Mouse (Mus musculus) limb, embryonic 11.5 days (tissue): ENCODE results near the gene Bend3. TPM values are rescaled to one million over a fixed set of nuclear protein-coding genes. Genes with fewer than 3 reads are reported as not detected.

Experiments used
- ATAC-seq: fragments of 200-750 bp; cut with Nextera tagmentation; 2 replicates; pipeline ENCODE4 v1.8.0; 2017; ENCODE audit warnings: low read depth; ENCODE audit not compliant: insufficient number of reproducible peaks, low FRiP score, low TSS enrichment
- DNase-seq: peaks from one replicate; pipeline ENCODE4 v3.0.0-alpha.2; 2015; ENCODE audit warnings: low spot score
- H3K27ac ChIP-seq: fragments of 300-500 bp; sonication (generic); replicated peaks from 2 replicates; pipeline ENCODE4 v1.5.1; 2014; ENCODE audit warnings: low read depth, mild to moderate bottlenecking, low read length
- H3K27me3 ChIP-seq: fragments of 300-500 bp; sonication (generic); 2 replicates; pipeline ENCODE4 v1.6.1; 2014; ENCODE audit warnings: mild to moderate bottlenecking, low read length, mixed read lengths; ENCODE audit not compliant: control insufficient read depth, insufficient read depth
- H3K36me3 ChIP-seq: fragments of 300-500 bp; sonication (generic); 2 replicates; pipeline ENCODE4 v1.6.1; 2014; ENCODE audit warnings: mild to moderate bottlenecking, low read length, moderate library complexity, mixed read lengths; ENCODE audit not compliant: control insufficient read depth, insufficient read depth
- H3K4me1 ChIP-seq: fragments of 300-500 bp; sonication (generic); 2 replicates; pipeline ENCODE4 v1.6.1; 2014; ENCODE audit warnings: low read length, mixed read lengths; ENCODE audit not compliant: control insufficient read depth, insufficient read depth
- H3K4me2 ChIP-seq: fragments of 300-500 bp; sonication (generic); 2 replicates; pipeline ENCODE4 v1.6.1; 2014; ENCODE audit warnings: low read depth, mild to moderate bottlenecking, moderate library complexity; ENCODE audit not compliant: severe bottlenecking
- H3K4me3 ChIP-seq: fragments of 300-500 bp; sonication (generic); 2 replicates; pipeline ENCODE4 v1.5.1; 2014; ENCODE audit warnings: low read depth, low read length
- H3K9ac ChIP-seq: fragments of 300-500 bp; sonication (generic); 2 replicates; pipeline ENCODE4 v1.6.1; 2014; ENCODE audit warnings: mild to moderate bottlenecking, low read length
- H3K9me3 ChIP-seq: fragments of 300-500 bp; sonication (generic); 2 replicates; pipeline ENCODE4 v1.6.1; 2016; ENCODE audit warnings: low read length; ENCODE audit not compliant: control insufficient read depth
- WGBS: fragments of 180-500 bp; shearing (Covaris S2); extraction: QIAGEN DNeasy Blood & Tissue Kit; methylation state at CpG from one replicate; pipeline ENCODE4 v1.1.7; 2014; 5-methylcytosine and 5-hydroxymethylcytosine counted together
- polyA plus RNA-seq: library from polyadenylated mRNA; unstranded; fragments of >200 nt; fragmentation: Nextera tagmentation; extraction: Ambion mirVana; gene quantifications from 2 replicates; pipeline ENCODE4 v1.2.1, GENCODE M21; 2014

The Bend3 gene
- polyA plus RNA-seq, 1 experiment from 2014 or later = 8.4 TPM

DNA sequence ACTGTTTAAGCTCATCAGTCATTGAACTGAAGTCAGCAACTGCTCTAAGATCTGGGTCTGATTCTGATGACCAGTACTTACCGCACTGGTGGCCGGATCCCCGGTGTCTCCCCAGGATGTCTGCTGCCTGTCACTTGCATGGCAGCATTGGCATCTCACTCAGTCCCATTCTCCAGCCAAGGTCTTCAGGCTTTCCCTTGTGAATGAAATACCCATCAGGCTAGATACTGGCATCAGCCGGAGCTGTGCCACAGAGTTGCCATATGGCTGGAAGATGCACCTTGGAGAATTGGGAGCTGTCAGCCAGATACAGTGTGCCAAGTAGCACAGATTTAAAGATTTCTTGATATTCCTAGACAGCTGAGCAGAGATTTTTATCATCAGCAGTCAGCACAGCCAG, 24.0 kb downstream of the Bend3 start:
- Histone ChIP-seq H3K4me3 (no peak overlapping the region), H3K27ac (no peak overlapping the region), H3K9me3 (no peaks in the 10 kb centered on the region), H3K9ac (no peak overlapping the region), H3K4me1 (no peaks in the 10 kb centered on the region), H3K27me3 (no peaks in the 10 kb centered on the region), H3K4me2 (no peak overlapping the region), H3K36me3 (peaks cover 10% of the 10 kb centered on the region)
- DNase-seq = no peak
- 98% methylated on average over 4 of the region's 4 CpGs for WGBS
- no peak for ATAC-seq

DNA sequence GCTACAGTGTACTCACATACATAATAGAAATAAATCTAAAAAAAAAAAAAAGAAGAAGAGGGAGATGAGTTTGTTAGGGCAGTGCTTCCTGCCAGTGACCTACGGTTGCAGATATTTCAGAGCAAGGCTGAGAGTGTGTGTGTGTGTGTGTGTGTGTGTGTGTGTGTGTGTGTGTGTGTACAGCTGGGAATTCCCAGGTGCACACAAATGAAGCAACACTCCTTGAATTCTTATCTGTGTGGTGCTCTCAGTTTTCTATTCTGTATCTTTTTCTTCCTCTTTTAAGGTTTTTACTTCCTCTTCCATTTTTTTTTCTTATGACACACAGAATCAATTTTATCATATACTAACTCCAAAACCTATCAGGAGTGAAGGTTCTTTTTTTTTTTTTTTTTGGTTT, 25.7 kb downstream of the Bend3 start:
- Histone ChIP-seq H3K27me3 (no peaks in the 10 kb centered on the region), H3K27ac (no peak overlapping the region), H3K4me3 (no peak overlapping the region), H3K9ac (no peak overlapping the region), H3K9me3 (no peaks in the 10 kb centered on the region), H3K4me1 (no peaks in the 10 kb centered on the region), H3K36me3 (peaks cover 3% of the 10 kb centered on the region; the same call in 1 of the 2 replicates), H3K4me2 (no peak overlapping the region)
- 100% methylated on average over 1 of the region's 1 CpGs for WGBS
- no peak for ATAC-seq
- no peak for DNase-seq

DNA sequence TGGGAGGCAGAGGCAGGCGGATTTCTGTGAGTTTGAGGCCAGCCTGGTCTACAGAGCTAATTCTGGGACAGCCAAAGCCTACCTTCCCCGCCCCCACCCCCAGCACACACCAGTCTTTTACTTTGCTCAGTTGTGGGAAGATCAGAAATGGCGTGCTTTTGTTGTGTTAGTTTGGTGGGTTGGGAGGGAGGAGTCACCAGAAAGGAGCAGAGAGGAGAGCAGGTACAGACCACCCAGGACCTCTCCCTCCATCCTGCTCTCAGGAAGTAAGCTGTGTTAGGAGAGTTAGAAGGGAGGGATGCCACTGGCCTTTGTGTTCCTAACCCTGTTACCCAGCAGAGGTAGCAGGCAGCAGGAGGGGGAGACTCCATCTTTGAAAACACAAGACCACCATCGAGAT, 28.4 kb downstream of the Bend3 start:
- Histone ChIP-seq H3K27ac (no peak overlapping the region), H3K4me1 (no peaks in the 10 kb centered on the region), H3K4me2 (no peak overlapping the region), H3K4me3 (no peak overlapping the region), H3K36me3 (peaks cover 15% of the 10 kb centered on the region; the same call in 1 of the 2 replicates), H3K27me3 (no peaks in the 10 kb centered on the region), H3K9me3 (no peaks in the 10 kb centered on the region), H3K9ac (no peak overlapping the region)
- DNase-seq = no peak
- no peak for ATAC-seq
- WGBS = 72% methylated on average over 4 of the region's 4 CpGs

DNA sequence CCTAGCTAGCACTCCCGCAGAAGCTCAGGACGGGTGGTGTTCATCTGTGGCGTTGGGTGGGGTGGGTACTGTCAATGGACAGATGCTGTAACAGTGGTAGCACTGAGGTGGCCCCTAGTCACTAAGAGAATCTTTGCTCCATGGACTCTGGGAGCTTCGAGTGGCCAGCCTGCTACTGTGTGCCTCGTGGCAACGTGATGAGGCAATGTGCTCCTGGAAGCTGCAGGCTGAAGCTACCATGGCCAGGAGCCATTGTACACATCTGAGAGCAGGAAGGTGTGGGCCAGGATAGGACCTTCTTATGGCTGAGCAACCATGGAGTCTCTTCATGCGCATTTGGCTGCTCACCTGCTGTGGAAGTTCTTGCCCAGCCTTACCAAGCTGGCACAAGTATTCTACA, 30.6 kb downstream of the Bend3 start:
- H3K9me3 ChIP-seq = no peaks in the 10 kb centered on the region
- no peak overlapping the region for H3K4me2 ChIP-seq
- no peak overlapping the region for H3K4me3 ChIP-seq
- 96% methylated on average over 7 of the region's 7 CpGs for WGBS
- no peak for DNase-seq
- H3K9ac ChIP-seq = no peak overlapping the region
- H3K27ac ChIP-seq = no peak overlapping the region
- no peak for ATAC-seq
- H3K36me3 ChIP-seq = peaks cover 19% of the 10 kb centered on the region; the same call in 1 of the 2 replicates
- no peaks in the 10 kb centered on the region for H3K4me1 ChIP-seq
- no peaks in the 10 kb centered on the region for H3K27me3 ChIP-seq

DNA sequence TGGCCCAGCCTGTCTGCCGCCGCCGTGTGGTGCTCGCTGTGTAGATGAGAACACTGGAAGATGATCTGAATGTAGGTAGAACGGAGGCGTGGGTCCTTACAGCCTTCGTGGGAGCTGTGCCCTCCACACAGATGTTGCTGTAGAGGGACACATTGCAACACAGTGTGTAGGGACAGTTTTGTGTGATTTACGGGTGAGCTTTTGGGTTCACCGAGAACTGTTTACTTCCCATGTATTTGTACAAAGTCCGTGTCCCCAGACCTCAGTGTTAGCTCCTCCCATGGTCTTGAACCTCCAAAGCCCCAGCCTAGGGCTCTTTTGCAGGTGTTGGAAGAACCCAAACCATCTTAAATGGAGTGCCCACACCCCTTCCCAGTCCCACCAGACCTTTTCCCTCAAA, 34.3 kb downstream of the Bend3 start:
- H3K4me2 ChIP-seq = no peak overlapping the region
- H3K27me3 ChIP-seq = no peaks in the 10 kb centered on the region
- DNase-seq (no peak), ATAC-seq (no peak)
- H3K9me3 ChIP-seq = no peaks in the 10 kb centered on the region
- no peak overlapping the region for H3K4me3 ChIP-seq
- H3K9ac ChIP-seq = no peak overlapping the region
- no peak overlapping the region for H3K27ac ChIP-seq
- peaks cover 23% of the 10 kb centered on the region for H3K36me3 ChIP-seq
- no peaks in the 10 kb centered on the region for H3K4me1 ChIP-seq
- 95% methylated on average over 10 of the region's 10 CpGs for whole genome bisulfite sequencing

DNA sequence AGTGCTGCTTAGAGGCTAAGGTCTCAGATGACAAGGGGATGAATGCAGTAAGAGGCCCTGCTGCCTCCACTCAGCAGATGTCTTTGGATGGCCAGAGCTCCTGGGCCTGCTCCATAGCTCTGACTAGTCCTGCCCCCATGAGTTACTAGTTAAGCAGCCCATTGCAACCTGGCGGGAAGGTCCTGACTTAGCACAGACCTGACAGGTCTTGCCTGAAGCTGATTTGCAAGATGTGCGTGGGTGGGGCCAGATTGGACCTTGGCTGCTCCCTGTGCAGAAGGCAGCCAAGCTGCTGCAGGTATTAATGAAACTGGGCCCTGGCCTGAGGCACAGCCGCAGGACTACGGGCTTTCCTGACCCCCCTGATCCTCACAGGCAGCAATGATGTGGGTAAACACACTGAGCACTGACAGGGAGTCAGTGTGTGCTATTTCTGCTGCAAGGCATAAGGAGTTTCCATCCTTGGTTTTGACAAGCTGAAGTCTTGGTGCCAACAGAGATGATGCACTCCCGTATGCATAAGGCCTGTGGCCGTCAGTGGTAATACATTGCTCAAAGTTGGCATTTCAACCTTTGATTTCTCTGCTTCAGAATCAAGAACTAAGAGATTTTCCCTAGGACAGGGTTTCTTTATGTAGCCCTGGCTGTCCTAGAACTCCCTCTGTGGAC, 38.5 kb downstream of the Bend3 start:
- Histone ChIP-seq H3K4me3 (no peak overlapping the region), H3K9ac (no peak overlapping the region), H3K36me3 (peaks cover 9% of the 10 kb centered on the region), H3K4me2 (no peak overlapping the region), H3K27ac (no peak overlapping the region), H3K9me3 (no peaks in the 10 kb centered on the region), H3K27me3 (no peaks in the 10 kb centered on the region), H3K4me1 (no peaks in the 10 kb centered on the region)
- ATAC-seq (no peak), DNase-seq (no peak)
- WGBS = 69% methylated on average over 6 of the region's 6 CpGs

DNA sequence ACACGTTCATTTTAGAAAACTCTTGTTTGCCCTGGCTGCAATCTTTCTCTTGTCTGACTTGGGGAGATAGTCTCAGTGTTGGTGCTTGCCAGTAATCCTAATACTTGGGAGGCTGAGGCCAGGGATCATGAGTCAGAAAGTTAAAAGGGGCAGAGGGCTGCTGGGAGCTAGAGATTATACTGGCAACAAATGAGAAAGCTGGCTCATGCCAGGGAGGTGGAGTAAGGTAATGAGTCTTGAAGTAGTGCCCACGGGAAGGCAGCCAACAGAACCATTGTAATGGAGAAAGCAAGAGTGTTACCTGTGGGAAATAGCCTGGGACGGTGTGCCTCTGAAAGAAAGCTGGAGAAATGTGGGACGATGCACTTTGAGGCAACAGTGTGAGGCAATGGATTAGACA, 39.2 kb downstream of the Bend3 start:
- no peak for ATAC-seq
- no peak overlapping the region for H3K27ac ChIP-seq

DNA sequence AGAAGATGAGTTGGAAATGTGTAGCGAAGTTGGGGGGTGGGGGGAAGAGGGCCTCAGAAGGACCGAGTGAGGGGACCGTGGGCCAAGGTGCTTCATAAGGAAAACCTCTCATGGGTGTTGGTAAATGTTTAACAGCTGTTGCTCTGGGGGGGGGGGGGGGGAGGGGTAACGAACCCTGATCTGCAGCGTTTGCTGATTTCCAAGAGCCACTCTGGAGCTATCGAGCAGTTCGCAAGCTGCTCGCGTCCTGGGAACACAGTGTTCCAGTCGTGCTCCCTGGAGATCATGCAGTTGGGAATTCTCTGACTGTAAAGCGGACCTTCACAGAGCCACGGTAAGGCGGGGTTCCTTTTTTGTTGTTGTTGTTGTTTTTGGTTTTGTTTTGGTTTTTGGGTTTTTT, 39.7 kb downstream of the Bend3 start:
- DNase-seq = no peak
- Histone ChIP-seq H3K9me3 (no peaks in the 10 kb centered on the region), H3K4me3 (no peak overlapping the region), H3K27me3 (no peaks in the 10 kb centered on the region), H3K36me3 (peaks cover 4% of the 10 kb centered on the region; the same call in 1 of the 2 replicates), H3K9ac (no peak overlapping the region), H3K4me2 (no peak overlapping the region), H3K4me1 (no peaks in the 10 kb centered on the region), H3K27ac (no peak overlapping the region)
- 75% methylated on average over 12 of the region's 13 CpGs for WGBS
- ATAC-seq = no peak

More for the DNA sequence above, 39.2 kb downstream of the Bend3 start:
- Histone ChIP-seq H3K9ac (no peak overlapping the region), H3K4me2 (no peak overlapping the region), H3K36me3 (peaks cover 7% of the 10 kb centered on the region), H3K4me3 (no peak overlapping the region), H3K9me3 (no peaks in the 10 kb centered on the region), H3K27me3 (no peaks in the 10 kb centered on the region), H3K4me1 (no peaks in the 10 kb centered on the region)
- WGBS = 71% methylated on average over 4 of the region's 4 CpGs
- DNase-seq = no peak

DNA sequence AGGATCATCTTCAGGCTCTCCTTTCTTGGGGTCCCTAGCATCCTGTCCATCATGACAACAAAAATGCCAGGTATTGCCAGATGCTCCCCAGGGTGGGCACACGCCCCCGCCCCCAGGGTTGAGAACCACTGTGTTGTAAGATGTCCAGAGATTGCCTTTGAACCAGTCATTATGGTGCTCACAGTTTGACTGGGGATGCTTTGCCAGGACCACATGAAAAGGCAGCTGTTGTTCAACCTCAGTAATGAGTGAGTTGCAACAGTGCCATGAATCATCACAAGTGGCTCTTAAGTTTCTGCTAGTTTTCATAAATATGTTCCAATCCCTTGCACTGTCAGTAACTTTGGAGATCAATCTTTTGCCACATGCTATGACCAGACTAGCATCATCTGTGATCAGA, 41.3 kb downstream of the Bend3 start:
- Histone ChIP-seq H3K9ac (no peak overlapping the region), H3K9me3 (no peaks in the 10 kb centered on the region), H3K4me1 (no peaks in the 10 kb centered on the region), H3K4me3 (no peak overlapping the region), H3K36me3 (peaks cover 4% of the 10 kb centered on the region; the same call in 1 of the 2 replicates), H3K4me2 (no peak overlapping the region), H3K27me3 (no peaks in the 10 kb centered on the region), H3K27ac (no peak overlapping the region)
- ATAC-seq (no peak), DNase-seq (no peak)
- WGBS = 100% methylated on average over 2 of the region's 2 CpGs
